18 mouse cellular contexts compared by ENCODE assay signal in genomic region chr11:37798783-37799318, GRCm38 (mm10).
DNase-seq lines count a peak whose midpoint lies in the region; ATAC-seq lines count a peak whose summit lies in the region.
"Had no signal": no experiment of that assay in that cellular context is flagged by ENCODE, and none has a peak within 500 bp of the region (broad histone marks: within the 10 kb centered on the region; RNA-seq: fewer than 3 reads in every experiment).

No protein-coding gene starts in this region.

- DNase-seq in limb, embryonic 10.5 days (ENCODE audit: low spot score), result no peak
- DNase-seq in telencephalon, adult 2 months (ENCODE audit: low read depth, low spot score), result peak; percentile 12
- no peak for DNase-seq in left cerebral cortex, postnatal 36 days (ENCODE audit: low spot score in 2 of 2)
- DNase-seq in urinary bladder, postnatal 14 days (ENCODE audit: low spot score), result no peak
- DNase-seq: adrenal gland, adult 2 months; adrenal gland, postnatal 10 days; adrenal gland, postnatal 25 days; cerebellum, adult 11-12 months; cerebellum, adult 2 months; cerebellum, adult 9-10 months; cerebellum, postnatal 10 days; cerebellum, postnatal 25 days had no signal

- H3K36me3 ChIP-seq in limb, embryonic 12.5 days, result no peaks in the 10 kb centered on the region
- no peaks in the 10 kb centered on the region for H3K36me3 ChIP-seq in limb, embryonic 10.5 days
- no peaks in the 10 kb centered on the region for H3K36me3 ChIP-seq in limb, embryonic 13.5 days
- H3K36me3 ChIP-seq: embryonic facial prominence, embryonic 10.5 days; embryonic facial prominence, embryonic 12.5 days; forebrain, embryonic 15.5 days had no signal

- no peaks in the 10 kb centered on the region for H3K27me3 ChIP-seq in limb, embryonic 12.5 days
- H3K27me3 ChIP-seq in limb, embryonic 10.5 days (ENCODE audit: low read depth, poor library complexity, severe bottlenecking), result no peaks in the 10 kb centered on the region
- H3K27me3 ChIP-seq in limb, embryonic 13.5 days, result peaks cover 5% of the 10 kb centered on the region; the same call in 1 of the 2 replicates
- H3K27me3 ChIP-seq: embryonic facial prominence, embryonic 12.5 days; forebrain, embryonic 13.5 days; forebrain, embryonic 15.5 days had no signal

- intact Hi-C loops in left cerebral cortex, postnatal 36 days (cut with DNase I), result no loop called here

- H3K9me3 ChIP-seq in limb, embryonic 12.5 days, result no peaks in the 10 kb centered on the region
- H3K9me3 ChIP-seq in limb, embryonic 10.5 days (replicated peaks), result no peaks in the 10 kb centered on the region
- no peaks in the 10 kb centered on the region for H3K9me3 ChIP-seq in limb, embryonic 13.5 days
- H3K9me3 ChIP-seq: embryonic facial prominence, embryonic 10.5 days; embryonic facial prominence, embryonic 12.5 days; forebrain, embryonic 13.5 days; forebrain, embryonic 15.5 days had no signal

- no peak overlapping the region for H3K4me3 ChIP-seq in limb, embryonic 12.5 days (replicated peaks)
- H3K4me3 ChIP-seq in limb, embryonic 10.5 days, result no peak overlapping the region
- no peak overlapping the region for H3K4me3 ChIP-seq in limb, embryonic 13.5 days
- H3K4me3 ChIP-seq: embryonic facial prominence, embryonic 10.5 days; embryonic facial prominence, embryonic 12.5 days; forebrain, embryonic 13.5 days; forebrain, embryonic 15.5 days had no signal

- H3K27ac ChIP-seq in limb, embryonic 12.5 days, result no peak overlapping the region
- H3K27ac ChIP-seq in limb, embryonic 10.5 days, result no peak overlapping the region
- H3K27ac ChIP-seq in limb, embryonic 13.5 days, result no peak overlapping the region
- H3K27ac ChIP-seq: embryonic facial prominence, embryonic 10.5 days; embryonic facial prominence, embryonic 12.5 days; forebrain, embryonic 13.5 days; forebrain, embryonic 15.5 days had no signal

- no peak overlapping the region for H3K4me2 ChIP-seq in limb, embryonic 12.5 days
- no peak overlapping the region for H3K4me2 ChIP-seq in limb, embryonic 13.5 days (replicated peaks)
- H3K4me2 ChIP-seq: embryonic facial prominence, embryonic 12.5 days; forebrain, embryonic 13.5 days; forebrain, embryonic 15.5 days had no signal

- ATAC-seq in limb, embryonic 12.5 days (ENCODE audit: insufficient number of reproducible peaks, insufficient read depth, low FRiP score, low TSS enrichment, low read depth), result peak; percentile 78
- ATAC-seq in limb, embryonic 13.5 days (ENCODE audit: low FRiP score, low read depth), result peak; percentile 66; the same call in 1 of the 2 replicates
- ATAC-seq: forebrain, embryonic 13.5 days; forebrain, embryonic 15.5 days had no signal

- H3K4me1 ChIP-seq in limb, embryonic 12.5 days (replicated peaks), result 0 out of 2 replicates have a peak, but pooled peaks cover 2% of the 10 kb centered on the region
- H3K4me1 ChIP-seq in limb, embryonic 10.5 days, result no peaks in the 10 kb centered on the region
- H3K4me1 ChIP-seq in limb, embryonic 13.5 days, result no peaks in the 10 kb centered on the region
- H3K4me1 ChIP-seq: embryonic facial prominence, embryonic 10.5 days; embryonic facial prominence, embryonic 12.5 days; forebrain, embryonic 13.5 days; forebrain, embryonic 15.5 days had no signal

- 42% methylated on average over 6 of the region's 6 CpGs for WGBS in limb, embryonic 12.5 days
- WGBS in limb, embryonic 10.5 days, result 83% methylated on average over 6 of the region's 6 CpGs
- WGBS in limb, embryonic 13.5 days, result 37% methylated on average over 6 of the region's 6 CpGs

- no peak overlapping the region for H3K9ac ChIP-seq in limb, embryonic 12.5 days (replicated peaks)
- H3K9ac ChIP-seq in limb, embryonic 13.5 days, result no peak overlapping the region
- H3K9ac ChIP-seq: embryonic facial prominence, embryonic 12.5 days; forebrain, embryonic 13.5 days; forebrain, embryonic 15.5 days had no signal
